Mouse (Mus musculus): ENCODE data around the gene Tmem191c. TPM values are rescaled to one million over a fixed set of nuclear protein-coding genes. Genes with fewer than 3 reads are reported as not detected.

Gene Tmem191c
- polyA plus RNA-seq, 1 experiment from 2014 or later = 4.5 TPM

GRCm38 (mm10) chr16:17271124-17271523 is 4.8 kb upstream of the Tmem191c start:
- no peaks in the 10 kb centered on the region for H3K36me3 ChIP-seq (ENCODE audit: control insufficient read depth, insufficient read depth, low read length)
- no peak overlapping the region for H3K4me2 ChIP-seq (ENCODE audit: low read depth, severe bottlenecking)
- WGBS = 66% methylated on average over 4 of the region's 4 CpGs
- H3K27me3 ChIP-seq (ENCODE audit: control insufficient read depth, insufficient read depth, low read length) = no peaks in the 10 kb centered on the region
- no peak overlapping the region for H3K27ac ChIP-seq (replicated peaks; ENCODE audit: low read depth, low read length)
- DNase-seq (ENCODE audit: low spot score) = no peak
- no peak for ATAC-seq (ENCODE audit: insufficient number of reproducible peaks, low FRiP score, low TSS enrichment, low read depth)
- H3K4me1 ChIP-seq (ENCODE audit: control insufficient read depth, insufficient read depth, low read length) = no peaks in the 10 kb centered on the region
- no peak overlapping the region for H3K9ac ChIP-seq (ENCODE audit: low read length)
- no peak overlapping the region for H3K4me3 ChIP-seq (ENCODE audit: low read depth, low read length)
- no peaks in the 10 kb centered on the region for H3K9me3 ChIP-seq (ENCODE audit: control insufficient read depth, low read length)

- Histone ChIP-seq H3K27me3 (ENCODE audit: control insufficient read depth, insufficient read depth, low read length) (peaks cover under 1% of the 10 kb centered on the region), H3K9me3 (ENCODE audit: control insufficient read depth, low read length) (no peaks in the 10 kb centered on the region), H3K4me3 (ENCODE audit: low read depth, low read length) (no peak overlapping the region), H3K4me1 (ENCODE audit: control insufficient read depth, insufficient read depth, low read length) (0 out of 2 replicates have a peak, but pooled peaks cover 3% of the 10 kb centered on the region), H3K27ac (replicated peaks; ENCODE audit: low read depth, low read length) (no peak overlapping the region), H3K4me2 (ENCODE audit: low read depth, severe bottlenecking) (no peak overlapping the region), H3K9ac (ENCODE audit: low read length) (no peak overlapping the region), H3K36me3 (ENCODE audit: control insufficient read depth, insufficient read depth, low read length) (no peaks in the 10 kb centered on the region)
- no peak for DNase-seq (ENCODE audit: low spot score)
- ATAC-seq (ENCODE audit: insufficient number of reproducible peaks, low FRiP score, low TSS enrichment, low read depth) = no peak
- 76% methylated on average over 6 of the region's 6 CpGs for WGBS
Measured at GRCm38 (mm10) chr16:17271856-17272255, 4.0 kb upstream of the Tmem191c start.

- Histone ChIP-seq H3K27ac (replicated peaks; ENCODE audit: low read depth, low read length) (0 out of 2 replicates have a peak overlapping the region, but pooled peaks have one; percentile 26), H3K4me3 (ENCODE audit: low read depth, low read length) (peak overlapping the region; percentile 45)
- under 1% methylated on average over 59 of the region's 62 CpGs for WGBS
Measured at GRCm38 (mm10) chr16:17276164-17277151, 581 bp downstream of the Tmem191c start.

DNA sequence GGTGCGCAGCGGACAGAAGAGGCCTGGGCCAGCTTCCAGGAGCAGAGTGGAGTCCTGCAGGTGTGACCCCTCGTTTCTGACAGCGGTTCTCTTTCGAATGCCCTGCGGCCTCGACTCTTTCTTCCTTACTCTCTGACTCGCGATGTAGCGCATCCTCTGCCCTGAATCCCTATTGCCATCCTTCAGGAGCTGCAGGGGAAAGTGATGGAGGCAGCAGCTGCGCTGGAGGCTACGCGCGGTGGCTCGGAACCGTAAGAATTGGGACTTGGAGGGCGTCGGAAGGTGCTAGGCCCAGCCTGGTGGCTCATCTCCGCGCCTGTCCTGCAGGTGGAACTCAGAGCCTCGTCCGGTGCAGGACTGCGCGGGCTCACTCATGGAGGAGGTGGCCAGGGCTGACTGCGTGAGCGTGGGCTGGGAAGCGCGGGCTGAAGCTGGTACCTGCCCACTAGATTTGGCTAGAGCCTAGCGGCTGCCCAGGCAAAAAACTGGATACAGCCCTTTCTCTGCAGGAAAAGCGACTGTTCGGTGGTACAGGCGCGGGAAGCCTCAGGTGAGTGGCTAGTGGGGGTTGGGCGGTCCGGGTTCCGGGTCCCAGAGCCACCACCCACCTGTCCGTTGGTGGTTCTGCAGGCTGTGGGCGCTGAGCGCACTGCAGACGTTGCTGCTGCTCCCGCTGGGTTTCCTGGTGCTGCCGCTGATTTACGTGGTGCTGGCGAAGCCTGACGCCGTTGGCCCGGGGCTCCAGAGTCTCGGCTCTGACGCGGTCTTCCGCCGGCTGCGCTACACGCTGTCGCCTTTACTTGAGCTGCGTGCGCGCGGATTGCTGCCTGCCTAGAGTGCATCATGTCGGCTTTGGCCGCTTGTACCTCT is 1.7 kb downstream of the Tmem191c start:
- ATAC-seq (ENCODE audit: insufficient number of reproducible peaks, low FRiP score, low TSS enrichment, low read depth) (no peak), DNase-seq (ENCODE audit: low spot score) (peak; percentile 71)
- Histone ChIP-seq H3K9ac (ENCODE audit: low read length) (no peak overlapping the region), H3K4me3 (ENCODE audit: low read depth, low read length) (peak overlapping the region; percentile 45), H3K4me2 (ENCODE audit: low read depth, severe bottlenecking) (peak overlapping the region; percentile 94), H3K27ac (replicated peaks; ENCODE audit: low read depth, low read length) (no peak overlapping the region), H3K27me3 (ENCODE audit: control insufficient read depth, insufficient read depth, low read length) (peaks cover 16% of the 10 kb centered on the region), H3K36me3 (ENCODE audit: control insufficient read depth, insufficient read depth, low read length) (no peaks in the 10 kb centered on the region; the same call in 1 of the 2 replicates), H3K4me1 (ENCODE audit: control insufficient read depth, insufficient read depth, low read length) (peaks cover 10% of the 10 kb centered on the region; the same call in 1 of the 2 replicates), H3K9me3 (ENCODE audit: control insufficient read depth, low read length) (no peaks in the 10 kb centered on the region)
- WGBS = 3% methylated on average over 61 of the region's 61 CpGs

More at GRCm38 (mm10) chr16:17276164-17277151, 581 bp downstream of the Tmem191c start:
- Histone ChIP-seq H3K4me1 (ENCODE audit: control insufficient read depth, insufficient read depth, low read length) (peaks cover 10% of the 10 kb centered on the region; the same call in 1 of the 2 replicates), H3K9ac (ENCODE audit: low read length) (peak overlapping the region; percentile 62), H3K4me2 (ENCODE audit: low read depth, severe bottlenecking) (peak overlapping the region; percentile 94), H3K9me3 (ENCODE audit: control insufficient read depth, low read length) (no peaks in the 10 kb centered on the region), H3K27me3 (ENCODE audit: control insufficient read depth, insufficient read depth, low read length) (peaks cover 16% of the 10 kb centered on the region), H3K36me3 (ENCODE audit: control insufficient read depth, insufficient read depth, low read length) (no peaks in the 10 kb centered on the region)
- ATAC-seq (ENCODE audit: insufficient number of reproducible peaks, low FRiP score, low TSS enrichment, low read depth) (peak; percentile 82), DNase-seq (ENCODE audit: low spot score) (peak; percentile 98)

DNA sequence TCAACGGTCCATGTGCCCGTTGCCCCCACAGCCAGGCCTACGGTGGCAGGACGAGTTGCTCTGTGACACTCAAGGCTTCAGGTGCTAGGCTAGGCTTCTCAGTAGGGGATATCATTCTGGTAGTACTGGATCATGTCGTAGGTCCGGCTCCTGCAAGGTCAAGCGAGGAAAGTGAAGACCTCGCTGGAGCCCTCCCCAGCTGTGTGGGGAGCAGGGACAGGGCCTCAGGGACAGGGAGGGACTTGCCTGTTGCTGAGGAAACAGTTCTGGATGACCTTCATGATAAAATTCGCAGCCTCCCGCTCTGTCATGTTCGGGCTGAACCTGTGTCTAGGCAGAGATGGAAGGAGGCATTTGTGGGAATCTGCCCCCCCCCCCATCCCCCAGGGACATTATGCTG is 4.6 kb downstream of the Tmem191c start:
- Histone ChIP-seq H3K4me2 (ENCODE audit: low read depth, severe bottlenecking) (no peak overlapping the region), H3K27ac (replicated peaks; ENCODE audit: low read depth, low read length) (no peak overlapping the region), H3K27me3 (ENCODE audit: control insufficient read depth, insufficient read depth, low read length) (peaks cover 16% of the 10 kb centered on the region), H3K9me3 (ENCODE audit: control insufficient read depth, low read length) (no peaks in the 10 kb centered on the region), H3K9ac (ENCODE audit: low read length) (no peak overlapping the region), H3K4me3 (ENCODE audit: low read depth, low read length) (no peak overlapping the region), H3K4me1 (ENCODE audit: control insufficient read depth, insufficient read depth, low read length) (peaks cover 10% of the 10 kb centered on the region; the same call in 1 of the 2 replicates), H3K36me3 (ENCODE audit: control insufficient read depth, insufficient read depth, low read length) (peaks cover 3% of the 10 kb centered on the region)
- ATAC-seq (ENCODE audit: insufficient number of reproducible peaks, low FRiP score, low TSS enrichment, low read depth) (no peak), DNase-seq (ENCODE audit: low spot score) (no peak)
- 90% methylated on average over 11 of the region's 11 CpGs for WGBS

- H3K4me1 ChIP-seq (ENCODE audit: control insufficient read depth, insufficient read depth, low read length) = no peaks in the 10 kb centered on the region
- no peaks in the 10 kb centered on the region for H3K9me3 ChIP-seq (ENCODE audit: control insufficient read depth, low read length)
- H3K27ac ChIP-seq (replicated peaks; ENCODE audit: low read depth, low read length) = no peak overlapping the region
- 89% methylated on average over 6 of the region's 6 CpGs for WGBS
- H3K27me3 ChIP-seq (ENCODE audit: control insufficient read depth, insufficient read depth, low read length) = peaks cover 4% of the 10 kb centered on the region
- H3K36me3 ChIP-seq (ENCODE audit: control insufficient read depth, insufficient read depth, low read length) = peaks cover 6% of the 10 kb centered on the region
- no peak overlapping the region for H3K4me2 ChIP-seq (ENCODE audit: low read depth, severe bottlenecking)
- no peak overlapping the region for H3K9ac ChIP-seq (ENCODE audit: low read length)
- H3K4me3 ChIP-seq (ENCODE audit: low read depth, low read length) = no peak overlapping the region
- no peak for ATAC-seq (ENCODE audit: insufficient number of reproducible peaks, low FRiP score, low TSS enrichment, low read depth)
- no peak for DNase-seq (ENCODE audit: low spot score)
Measured at GRCm38 (mm10) chr16:17283151-17283550, 7.3 kb downstream of the Tmem191c start.

- DNase-seq (ENCODE audit: low spot score) = no peak
- Histone ChIP-seq H3K9me3 (ENCODE audit: control insufficient read depth, low read length) (no peaks in the 10 kb centered on the region), H3K9ac (ENCODE audit: low read length) (no peak overlapping the region), H3K27me3 (ENCODE audit: control insufficient read depth, insufficient read depth, low read length) (no peaks in the 10 kb centered on the region), H3K36me3 (ENCODE audit: control insufficient read depth, insufficient read depth, low read length) (peaks cover 6% of the 10 kb centered on the region), H3K4me1 (ENCODE audit: control insufficient read depth, insufficient read depth, low read length) (no peaks in the 10 kb centered on the region), H3K27ac (replicated peaks; ENCODE audit: low read depth, low read length) (no peak overlapping the region), H3K4me2 (ENCODE audit: low read depth, severe bottlenecking) (no peak overlapping the region), H3K4me3 (ENCODE audit: low read depth, low read length) (no peak overlapping the region)
- no peak for ATAC-seq (ENCODE audit: insufficient number of reproducible peaks, low FRiP score, low TSS enrichment, low read depth)
- WGBS = 93% methylated on average over 2 of the region's 2 CpGs
Measured at GRCm38 (mm10) chr16:17287103-17287502, 11.2 kb downstream of the Tmem191c start.

GRCm38 (mm10) chr16:17291016-17291415 is 15.1 kb downstream of the Tmem191c start:
- Histone ChIP-seq H3K4me3 (ENCODE audit: low read depth, low read length) (no peak overlapping the region), H3K9me3 (ENCODE audit: control insufficient read depth, low read length) (no peaks in the 10 kb centered on the region), H3K36me3 (ENCODE audit: control insufficient read depth, insufficient read depth, low read length) (peaks cover 6% of the 10 kb centered on the region), H3K27ac (replicated peaks; ENCODE audit: low read depth, low read length) (no peak overlapping the region), H3K4me2 (ENCODE audit: low read depth, severe bottlenecking) (no peak overlapping the region), H3K4me1 (ENCODE audit: control insufficient read depth, insufficient read depth, low read length) (no peaks in the 10 kb centered on the region), H3K27me3 (ENCODE audit: control insufficient read depth, insufficient read depth, low read length) (no peaks in the 10 kb centered on the region), H3K9ac (ENCODE audit: low read length) (no peak overlapping the region)
- DNase-seq (ENCODE audit: low spot score) = no peak
- 93% methylated on average over 2 of the region's 2 CpGs for WGBS
- no peak for ATAC-seq (ENCODE audit: insufficient number of reproducible peaks, low FRiP score, low TSS enrichment, low read depth)

Data from limb, embryonic 11.5 days (tissue).